Mouse (Mus musculus) kidney, embryonic 14.5 days (tissue): ENCODE results near the gene Rps11. TPM values are rescaled to one million over a fixed set of nuclear protein-coding genes. Genes with fewer than 3 reads are reported as not detected.

Source experiments
- ATAC-seq: fragments of 200-750 bp; cut with Nextera tagmentation; 2 replicates; pipeline ENCODE4 v1.8.0; 2017; ENCODE audit warnings: moderate number of reproducible peaks, mild to moderate bottlenecking, moderate TSS enrichment, moderate library complexity; ENCODE audit not compliant: low FRiP score, low TSS enrichment
- H3K27ac ChIP-seq: fragments of 300-500 bp; sonication (generic); 2 replicates; pipeline ENCODE4 v1.5.1; 2014; ENCODE audit warnings: low read depth, mild to moderate bottlenecking, low read length, moderate library complexity, mixed read lengths
- H3K27me3 ChIP-seq: fragments of 300-500 bp; sonication (generic); 2 replicates; pipeline ENCODE4 v1.6.1; 2014; ENCODE audit warnings: mild to moderate bottlenecking, low read length; ENCODE audit not compliant: control insufficient read depth, insufficient read depth
- H3K36me3 ChIP-seq: fragments of 300-500 bp; sonication (generic); 2 replicates; pipeline ENCODE4 v1.6.1; 2014; ENCODE audit warnings: low read length, mixed read lengths; ENCODE audit not compliant: control insufficient read depth, insufficient read depth
- H3K4me1 ChIP-seq: fragments of 300-500 bp; sonication (generic); 2 replicates; pipeline ENCODE4 v1.6.1; 2014; ENCODE audit warnings: low read length, mixed read lengths; ENCODE audit not compliant: control insufficient read depth, insufficient read depth
- H3K4me2 ChIP-seq: fragments of 300-500 bp; sonication (generic); replicated peaks from 2 replicates; pipeline ENCODE4 v1.6.1; 2014; ENCODE audit warnings: low read depth, mild to moderate bottlenecking, low read length
- H3K4me3 ChIP-seq: fragments of 300-500 bp; sonication (generic); 2 replicates; pipeline ENCODE4 v1.5.1; 2014; ENCODE audit warnings: mild to moderate bottlenecking, low read length
- H3K9ac ChIP-seq: fragments of 300-500 bp; sonication (generic); 2 replicates; pipeline ENCODE4 v1.6.1; 2014; ENCODE audit warnings: low read depth, mild to moderate bottlenecking, low read length, moderate library complexity
- H3K9me3 ChIP-seq: fragments of 300-500 bp; sonication (generic); 2 replicates; pipeline ENCODE4 v1.6.1; 2016; ENCODE audit warnings: low read length; ENCODE audit not compliant: control insufficient read depth
- WGBS: fragments of 180-500 bp; shearing (Covaris S2); extraction: QIAGEN DNeasy Blood & Tissue Kit; methylation state at CpG from one replicate; pipeline ENCODE4 v1.1.7; 2014; 5-methylcytosine and 5-hydroxymethylcytosine counted together
- polyA plus RNA-seq: library from polyadenylated mRNA; unstranded; fragments of >200 nt; fragmentation: Nextera tagmentation; extraction: Ambion mirVana; gene quantifications from 2 replicates; pipeline ENCODE4 v1.2.1, GENCODE M21; 2014

Gene Rps11
- polyA plus RNA-seq, 1 experiment from 2014 or later = 1,882 TPM

DNA sequence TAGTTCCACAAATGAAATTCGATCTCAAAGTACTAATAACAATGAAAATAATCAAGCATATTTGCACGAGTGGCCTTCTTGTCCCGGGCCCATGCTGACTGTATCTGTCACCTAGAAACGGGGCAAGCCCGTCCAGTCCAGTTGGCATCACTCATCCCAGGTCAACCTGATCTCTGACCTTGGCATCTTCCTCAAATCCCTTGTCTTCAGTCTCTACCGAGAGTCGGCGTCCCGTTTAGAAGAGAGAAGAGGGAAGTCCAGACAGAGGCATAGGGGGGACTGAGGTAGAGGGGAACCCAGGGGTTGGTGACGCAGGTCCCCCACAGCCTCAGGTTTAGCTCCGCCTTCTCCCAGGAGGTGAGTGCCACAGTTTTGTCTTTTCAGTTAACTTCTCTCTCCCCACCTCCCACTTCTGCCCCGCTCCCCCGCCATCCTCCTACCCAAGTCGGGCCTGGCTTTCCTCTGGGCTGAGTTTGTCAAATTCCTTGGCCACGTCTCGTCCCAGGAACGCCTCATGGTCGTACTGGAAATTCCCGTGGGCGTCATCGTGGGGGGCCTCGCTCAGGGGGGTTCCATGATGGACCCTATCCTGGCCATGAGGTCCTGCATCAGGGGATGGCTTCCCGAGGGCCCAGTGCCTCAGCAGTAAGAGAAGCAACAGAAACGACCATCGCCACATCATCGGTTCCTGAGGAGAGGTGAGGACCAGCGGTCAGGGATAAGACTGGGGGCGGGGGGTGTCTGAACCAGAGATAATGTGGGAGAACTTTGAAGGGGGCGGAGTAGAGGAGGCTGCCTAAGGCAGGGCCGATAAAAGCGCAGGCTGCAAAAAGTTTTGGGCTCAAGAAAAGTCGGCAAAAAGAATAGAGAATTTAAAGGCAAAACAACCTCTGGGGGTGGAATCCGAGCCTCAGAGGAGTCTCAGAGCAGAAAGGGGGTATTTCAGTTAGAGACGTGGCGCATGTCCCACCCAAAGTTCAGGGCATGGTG is 32.9 kb downstream of the Rps11 start:
- peak; percentile 41 for ATAC-seq
- WGBS = 9% methylated on average over 35 of the region's 35 CpGs
- no peaks in the 10 kb centered on the region for H3K27me3 ChIP-seq

DNA sequence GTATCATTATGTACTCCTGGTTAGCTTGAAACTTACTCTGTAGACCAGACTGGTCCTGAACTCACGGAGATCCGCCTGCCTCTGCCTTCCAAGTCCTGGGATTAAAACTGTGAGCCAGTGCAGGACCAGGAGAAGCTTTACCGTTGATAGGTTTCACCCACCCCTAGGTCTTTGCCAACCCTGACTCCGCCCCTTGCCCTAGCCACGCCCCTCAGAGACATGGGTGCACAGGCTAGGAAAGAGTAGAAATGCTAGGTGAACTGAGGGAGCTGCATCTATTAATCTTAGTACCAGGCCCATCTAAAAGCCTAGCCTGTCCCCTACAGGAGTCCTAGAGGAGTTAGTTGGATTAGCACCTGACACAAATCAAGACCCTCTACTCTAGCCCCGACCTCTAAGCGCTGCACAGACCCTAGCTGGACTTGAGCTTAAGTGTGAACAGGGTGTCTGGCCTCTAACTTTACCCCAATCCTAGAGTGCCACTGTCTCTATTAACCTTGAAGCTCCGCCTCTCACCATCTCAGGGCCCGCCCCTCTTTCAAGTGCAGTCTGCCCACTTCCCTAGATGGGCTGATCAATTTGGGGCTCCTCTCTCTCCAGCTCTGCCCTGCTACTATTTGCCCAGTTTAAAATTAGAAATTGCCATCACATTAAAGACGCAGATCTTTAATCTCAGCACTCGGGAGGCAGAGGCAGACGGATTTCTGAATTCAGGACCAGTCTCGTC is 33.8 kb downstream of the Rps11 start:
- H3K4me1 ChIP-seq = peaks cover 27% of the 10 kb centered on the region; the same call in 1 of the 2 replicates
- H3K27ac ChIP-seq = no peak overlapping the region
- 74% methylated on average over 13 of the region's 13 CpGs for WGBS
- no peak for ATAC-seq
- H3K9me3 ChIP-seq = no peaks in the 10 kb centered on the region
- H3K27me3 ChIP-seq = no peaks in the 10 kb centered on the region
- H3K9ac ChIP-seq = no peak overlapping the region
- H3K4me3 ChIP-seq = peak overlapping the region; percentile 58
- peaks cover 34% of the 10 kb centered on the region for H3K36me3 ChIP-seq
- peak overlapping the region; percentile 76; the same call in 1 of the 2 replicates for H3K4me2 ChIP-seq

More for the DNA sequence above, 32.9 kb downstream of the Rps11 start:
- Histone ChIP-seq H3K4me1 (peaks cover 27% of the 10 kb centered on the region; the same call in 1 of the 2 replicates), H3K27ac (peak overlapping the region; percentile 83), H3K36me3 (peaks cover 29% of the 10 kb centered on the region), H3K9ac (peak overlapping the region; percentile 78), H3K4me2 (peak overlapping the region; percentile 76), H3K4me3 (peak overlapping the region; percentile 58), H3K9me3 (no peaks in the 10 kb centered on the region)

DNA sequence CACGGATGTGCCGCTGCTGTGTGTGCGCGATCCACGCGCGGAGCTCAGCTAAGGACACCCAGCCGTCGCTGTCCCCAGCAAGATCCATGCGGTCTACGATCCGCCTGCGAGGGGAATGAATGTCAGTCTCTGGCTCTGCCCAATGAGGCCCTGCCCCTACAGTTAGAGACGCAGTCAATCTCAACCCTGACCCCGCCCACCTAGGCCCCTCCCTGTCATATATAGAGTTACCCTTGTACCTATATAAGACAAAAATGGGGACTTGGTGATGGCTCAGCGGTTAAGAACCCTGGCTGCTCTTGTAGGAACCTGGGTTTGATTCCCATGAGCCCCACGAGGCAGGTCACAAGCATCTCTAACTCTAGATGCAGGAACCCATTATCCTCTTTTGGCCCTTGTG is 35.6 kb downstream of the Rps11 start:
- ATAC-seq = no peak
- H3K36me3 ChIP-seq = peaks cover 49% of the 10 kb centered on the region
- no peak overlapping the region for H3K4me3 ChIP-seq
- H3K27ac ChIP-seq = no peak overlapping the region
- H3K9ac ChIP-seq = no peak overlapping the region
- H3K27me3 ChIP-seq = no peaks in the 10 kb centered on the region
- WGBS = 95% methylated on average over 17 of the region's 17 CpGs
- H3K9me3 ChIP-seq = no peaks in the 10 kb centered on the region
- no peak overlapping the region for H3K4me2 ChIP-seq
- peaks cover 17% of the 10 kb centered on the region; the same call in 1 of the 2 replicates for H3K4me1 ChIP-seq

DNA sequence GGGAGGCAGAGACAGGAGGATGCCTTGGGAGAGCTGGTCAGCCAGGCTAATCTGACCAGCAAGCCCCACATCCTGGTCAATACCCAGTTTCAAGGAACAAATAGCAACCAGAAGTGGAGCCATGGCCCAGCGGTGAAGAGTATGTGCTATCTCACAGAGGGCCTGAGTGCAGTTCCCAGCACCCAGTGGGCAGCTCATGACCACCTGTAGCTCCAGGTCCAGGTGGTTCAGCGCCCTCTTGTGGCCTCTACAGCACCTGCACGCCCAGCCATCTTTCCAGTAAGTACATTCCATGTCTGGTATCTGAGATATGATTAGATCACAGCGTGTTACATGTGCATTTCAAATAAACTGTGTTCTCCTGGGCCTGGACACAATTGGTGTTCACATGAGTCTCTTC is 38.2 kb downstream of the Rps11 start:
- Histone ChIP-seq H3K4me3 (no peak overlapping the region), H3K36me3 (peaks cover 60% of the 10 kb centered on the region), H3K4me1 (peaks cover 8% of the 10 kb centered on the region; the same call in 1 of the 2 replicates), H3K27me3 (no peaks in the 10 kb centered on the region), H3K4me2 (no peak overlapping the region), H3K9ac (no peak overlapping the region), H3K9me3 (no peaks in the 10 kb centered on the region), H3K27ac (no peak overlapping the region)
- no peak for ATAC-seq
- WGBS = 81% methylated on average over 4 of the region's 4 CpGs

DNA sequence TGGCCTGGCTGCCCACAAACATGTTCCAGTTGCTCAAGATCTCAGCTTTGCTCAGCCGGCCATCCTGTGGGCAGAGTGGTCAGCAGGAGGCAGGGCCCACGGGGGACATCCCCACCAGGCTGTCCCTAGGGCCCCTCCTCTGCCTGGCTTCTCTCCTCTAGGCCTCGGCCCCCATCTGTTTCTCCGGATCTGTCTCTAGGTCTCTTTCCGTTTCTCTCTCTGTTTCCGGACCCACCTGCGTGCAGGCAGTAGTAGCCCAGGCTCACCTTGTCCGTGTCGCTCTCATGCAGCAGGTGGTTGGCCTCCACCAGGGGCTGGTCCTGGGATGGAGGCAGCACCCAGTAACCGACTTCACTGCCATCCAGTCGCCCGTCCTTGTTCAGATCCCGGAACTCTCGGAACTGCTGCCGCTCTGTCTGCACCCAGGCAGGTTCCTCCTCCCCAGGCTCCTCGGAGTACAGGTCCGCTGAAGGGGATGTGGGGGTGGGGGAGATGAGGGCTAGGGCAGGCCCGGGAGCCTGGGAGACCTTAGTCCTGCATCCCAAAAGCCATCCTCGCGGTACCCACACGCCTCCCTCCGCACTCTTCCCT is 40.8 kb downstream of the Rps11 start:
- ATAC-seq = no peak

DNA sequence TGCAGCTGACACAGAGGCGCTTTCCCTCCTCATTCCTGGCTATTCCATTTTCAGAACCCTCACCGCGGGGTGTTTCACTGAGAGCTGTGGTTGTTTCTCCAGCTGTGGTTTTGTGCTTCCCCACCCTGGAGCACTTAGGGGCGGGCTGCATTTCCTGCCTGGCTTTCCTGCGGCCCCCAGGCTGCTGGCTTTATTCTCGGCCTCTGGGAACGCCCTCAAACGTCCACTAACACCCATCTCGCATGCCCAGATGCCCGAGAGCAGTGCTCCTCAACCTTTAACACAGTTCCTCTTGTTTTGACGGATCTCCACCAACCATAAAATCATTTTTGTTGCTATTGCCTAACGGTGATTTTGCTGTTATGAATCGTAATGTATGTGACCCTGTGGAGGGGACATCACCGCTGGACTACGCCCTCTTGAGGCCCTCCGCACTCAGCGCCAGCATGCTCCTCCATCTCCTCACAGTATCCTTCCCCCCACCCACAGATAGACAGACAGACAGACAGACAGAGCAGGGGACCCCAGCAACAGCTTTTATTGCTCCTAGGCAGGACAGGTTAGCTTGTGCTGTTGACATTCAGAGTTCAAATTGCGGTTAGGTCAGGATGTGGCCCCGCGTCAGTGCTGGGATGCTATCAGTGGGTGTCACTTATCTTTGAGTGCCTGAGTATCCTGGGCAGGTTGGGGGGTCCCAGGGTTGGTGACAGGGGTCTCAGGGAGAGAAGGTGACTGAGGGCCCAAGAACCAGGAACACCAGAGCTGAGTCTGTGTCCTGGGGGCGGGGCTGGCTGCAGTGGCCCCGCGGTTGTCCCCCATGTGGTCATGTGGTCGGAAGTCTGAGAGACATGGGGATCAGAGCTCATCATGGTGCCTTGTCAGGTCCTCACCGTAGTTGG is 41.6 kb downstream of the Rps11 start:
- WGBS = 73% methylated on average over 25 of the region's 25 CpGs
- H3K4me2 ChIP-seq = no peak overlapping the region

More for the DNA sequence above, 40.8 kb downstream of the Rps11 start:
- 84% methylated on average over 22 of the region's 22 CpGs for WGBS
- Histone ChIP-seq H3K9ac (no peak overlapping the region), H3K9me3 (no peaks in the 10 kb centered on the region), H3K27ac (no peak overlapping the region), H3K4me1 (peaks cover 4% of the 10 kb centered on the region; the same call in 1 of the 2 replicates), H3K4me3 (no peak overlapping the region), H3K4me2 (no peak overlapping the region), H3K27me3 (no peaks in the 10 kb centered on the region), H3K36me3 (peaks cover 55% of the 10 kb centered on the region)

DNA sequence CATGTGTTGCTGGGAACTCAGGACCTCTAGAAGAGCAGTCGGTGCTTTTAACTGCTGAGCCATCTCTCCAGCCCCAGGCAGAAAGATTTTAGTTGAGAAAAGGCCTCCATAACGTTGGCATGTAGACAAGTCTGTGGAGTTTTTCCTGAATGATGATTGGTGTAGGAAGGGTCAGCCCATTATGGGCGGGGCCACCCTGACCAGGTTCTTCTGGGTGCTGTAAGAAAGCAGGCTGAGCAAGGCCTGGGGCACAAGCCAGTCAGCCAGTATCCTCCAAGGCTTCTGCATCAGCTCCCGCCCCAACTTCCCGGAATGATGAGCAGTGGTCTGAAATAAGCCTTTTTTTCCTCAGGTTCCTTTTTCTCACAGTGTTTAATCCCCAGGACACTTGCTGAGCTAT is 43.2 kb downstream of the Rps11 start:
- Histone ChIP-seq H3K9me3 (no peaks in the 10 kb centered on the region), H3K4me2 (no peak overlapping the region), H3K9ac (no peak overlapping the region), H3K27ac (no peak overlapping the region), H3K27me3 (no peaks in the 10 kb centered on the region), H3K4me3 (no peak overlapping the region), H3K36me3 (peaks cover 50% of the 10 kb centered on the region), H3K4me1 (peaks cover 4% of the 10 kb centered on the region; the same call in 1 of the 2 replicates)
- no peak for ATAC-seq
- 59% methylated on average over 5 of the region's 5 CpGs for WGBS

More for the DNA sequence above, 41.6 kb downstream of the Rps11 start:
- no peak overlapping the region for H3K9ac ChIP-seq
- H3K36me3 ChIP-seq = peaks cover 50% of the 10 kb centered on the region
- H3K4me1 ChIP-seq = peaks cover 4% of the 10 kb centered on the region; the same call in 1 of the 2 replicates
- H3K4me3 ChIP-seq = no peak overlapping the region
- H3K27me3 ChIP-seq = no peaks in the 10 kb centered on the region
- ATAC-seq = no peak
- no peaks in the 10 kb centered on the region for H3K9me3 ChIP-seq
- 0 out of 2 replicates have a peak overlapping the region, but pooled peaks have one; percentile 6 for H3K27ac ChIP-seq

DNA sequence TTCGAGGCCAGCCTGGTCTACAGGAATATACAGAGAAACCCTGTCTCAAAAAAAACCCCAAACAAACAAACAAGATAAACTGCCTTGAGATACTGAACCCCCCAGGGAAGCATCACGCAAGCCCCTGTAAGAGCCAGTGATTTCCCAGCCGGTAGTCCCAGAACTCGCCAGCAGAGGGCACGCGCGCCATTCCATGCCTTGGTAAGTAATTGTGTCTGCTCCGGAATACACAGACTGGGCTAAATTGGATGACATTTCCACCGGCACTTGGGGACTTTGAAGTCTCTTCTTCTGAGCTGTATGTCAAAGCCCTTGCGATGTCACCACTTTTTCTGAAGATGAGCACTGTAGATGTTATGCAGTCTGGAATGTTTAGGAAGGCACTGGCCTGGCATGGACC is 44.4 kb downstream of the Rps11 start:
- peaks cover 49% of the 10 kb centered on the region for H3K36me3 ChIP-seq
- ATAC-seq = peak; percentile 32; the same call in 1 of the 2 replicates
- WGBS = 1% methylated on average over 10 of the region's 10 CpGs
- H3K4me3 ChIP-seq = no peak overlapping the region
- H3K4me1 ChIP-seq = peaks cover 8% of the 10 kb centered on the region; the same call in 1 of the 2 replicates
- no peak overlapping the region for H3K4me2 ChIP-seq
- H3K9me3 ChIP-seq = no peaks in the 10 kb centered on the region
- H3K27me3 ChIP-seq = no peaks in the 10 kb centered on the region
- H3K27ac ChIP-seq = no peak overlapping the region
- H3K9ac ChIP-seq = no peak overlapping the region
